8 mouse cellular contexts compared by ENCODE assay signal in the genomic region with DNA sequence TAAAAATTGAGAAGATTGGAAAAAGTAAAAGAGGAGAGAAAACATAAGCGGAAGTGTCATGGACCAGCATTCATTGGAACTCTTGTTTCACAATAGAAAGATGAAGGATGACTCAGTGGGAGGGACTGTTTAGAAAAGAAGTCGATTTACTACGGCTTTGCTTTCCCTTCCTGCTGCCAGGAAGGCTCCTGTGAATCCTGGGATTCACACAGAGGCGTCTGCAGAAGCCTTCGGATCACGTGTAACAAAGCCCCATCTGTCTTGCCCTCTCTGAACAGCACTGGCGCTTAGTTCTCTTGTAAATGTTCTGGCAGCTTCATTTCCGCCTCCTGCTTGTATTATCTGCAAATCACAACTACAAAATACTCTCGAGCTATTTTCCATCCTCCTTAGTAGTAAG.
A peak's percentile ranks its signal among the peaks of the same experiment; 100 is the strongest.
DNase-seq lines count a peak whose midpoint lies in the region; ATAC-seq lines count a peak whose summit lies in the region.

No protein-coding gene starts in this region.

- H3K36me3 ChIP-seq in forebrain, embryonic 12.5 days (replicated peaks) = no peaks in the 10 kb centered on the region

- H3K4me1 ChIP-seq in forebrain, embryonic 12.5 days = 0 out of 2 replicates have a peak, but pooled peaks cover 2% of the 10 kb centered on the region

- H3K27ac ChIP-seq in forebrain, embryonic 12.5 days = no peak overlapping the region

- no peak overlapping the region for H3K4me3 ChIP-seq in forebrain, embryonic 12.5 days (replicated peaks)

- no peak overlapping the region for H3K9ac ChIP-seq in forebrain, embryonic 12.5 days

- WGBS in forebrain, embryonic 12.5 days = 20% methylated on average over 9 of the region's 9 CpGs

- ATAC-seq in forebrain, embryonic 12.5 days (ENCODE audit: low FRiP score) = peak; percentile 53; the same call in 1 of the 2 replicates

- no peaks in the 10 kb centered on the region for H3K27me3 ChIP-seq in forebrain, embryonic 12.5 days

- H3K9me3 ChIP-seq in forebrain, embryonic 12.5 days = no peaks in the 10 kb centered on the region

- H3K4me2 ChIP-seq in forebrain, embryonic 12.5 days = no peak overlapping the region

- DNase-seq in left cerebral cortex, adult 18-20 months (ENCODE audit: low spot score in 2 of 2) = peak; percentile 46 to 69
- no peak for DNase-seq in left cerebral cortex, adult 11 months (ENCODE audit: low spot score)
- DNase-seq in layer of hippocampus, adult 9-10 months (ENCODE audit: low spot score) = peak; percentile 50
- peak; percentile 64 to 66 for DNase-seq in right cerebral cortex, adult 2 months (ENCODE audit: low spot score in 2 of 2)
- no peak for DNase-seq in kidney, adult 9 months
- DNase-seq in thymus, postnatal 0 days (ENCODE audit: low spot score) = no peak
- no peak for DNase-seq in kidney, adult 11 months

Comparison
In these comparisons a context has a peak if more than half of its experiments do, and no peak if none do; other contexts are left out.
1. DNase-seq: peak in left cerebral cortex, adult 18-20 months (2 of 2), layer of hippocampus, adult 9-10 months (single experiment) and right cerebral cortex, adult 2 months (2 of 2); none in left cerebral cortex, adult 11 months (single experiment), kidney, adult 9 months (single experiment), thymus, postnatal 0 days (single experiment) and kidney, adult 11 months (single experiment).